Mouse (Mus musculus) liver, embryonic 14.5 days (tissue): Measurements from ENCODE around the gene Enc1.

Experiments used
- CTCF ChIP-seq: IDR thresholded peaks from 2 replicates; pipeline ENCODE4 v1.5.1; 2016; ENCODE audit warnings: antibody characterized with exemption, low read depth, control low read depth
- EP300 ChIP-seq: IDR thresholded peaks from 2 replicates; pipeline ENCODE4 v1.6.1; 2016; ENCODE audit warnings: antibody characterized with exemption, low read depth

GRCm38 (mm10) chr13:97237700-97238099 is 3.2 kb upstream of the Enc1 start:
- TF ChIP-seq CTCF (no peak), EP300 (no peak)
